Mouse (Mus musculus) frontal cortex, postnatal 14 days (tissue): Measurements from ENCODE around the gene Gm49027.
"Not testable (repeated sequence)": the region's sequence is repeated elsewhere in the genome, so short reads cannot be mapped to it uniquely, and the experiment has no call there.

Source experiments
- DNase-seq, 2 experiments: peaks; one replicate each; pipeline ENCODE4 v3.0.0; 2022; ENCODE audit warnings: low spot score in 2 of 2

Gene Gm49027

GRCm38 (mm10) chr5:123525281-123525680 is at the start of gene Gm49027:
Gm49027 (minus strand) TSS chr5:123525488.
- no peak for DNase-seq

GRCm38 (mm10) chr5:123573362-123573761 is 48.1 kb upstream of the Gm49027 start:
- DNase-seq = no peak

GRCm38 (mm10) chr5:123572357-123573186 is 47.3 kb upstream of the Gm49027 start, which contains the start of gene Vps33a:
Vps33a (minus strand) TSS chr5:123573038.
- DNase-seq = peak; percentile 95 to 99

- no peak for DNase-seq
Observed at GRCm38 (mm10) chr5:123561128-123561527, 35.8 kb upstream of the Gm49027 start.

- no peak for DNase-seq
Observed at GRCm38 (mm10) chr5:123559588-123559987, 34.3 kb upstream of the Gm49027 start.

GRCm38 (mm10) chr5:123556451-123556850 is 31.2 kb upstream of the Gm49027 start:
- peak in 1 of 2 experiments; percentile 40 for DNase-seq

GRCm38 (mm10) chr5:123555693-123556092 is 30.4 kb upstream of the Gm49027 start:
- DNase-seq = peak in 1 of 2 experiments; percentile 1

- no peak for DNase-seq
Observed at GRCm38 (mm10) chr5:123533801-123534200, 8.5 kb upstream of the Gm49027 start.

- DNase-seq = peak in 1 of 2 experiments; percentile 2
Observed at GRCm38 (mm10) chr5:123530056-123530455, 4.8 kb upstream of the Gm49027 start.

GRCm38 (mm10) chr5:123528641-123529040 is 3.4 kb upstream of the Gm49027 start:
- peak in 1 of 2 experiments; percentile 3 for DNase-seq

GRCm38 (mm10) chr5:123525916-123526495 is 718 bp upstream of the Gm49027 start:
- DNase-seq = no peak

GRCm38 (mm10) chr5:123524393-123524750 is 916 bp downstream of the Gm49027 start:
- DNase-seq = no peak

- peak; percentile 96 to 98 for DNase-seq
Observed at GRCm38 (mm10) chr5:123523692-123524392, 1.4 kb downstream of the Gm49027 start, which contains the start of gene Diablo. Diablo (minus strand) TSS chr5:123524176.

- no peak for DNase-seq
Observed at GRCm38 (mm10) chr5:123522166-123522565, 3.1 kb downstream of the Gm49027 start.

- no peak for DNase-seq
Observed at GRCm38 (mm10) chr5:123521621-123522020, 3.7 kb downstream of the Gm49027 start.

GRCm38 (mm10) chr5:123520666-123521065 is 4.6 kb downstream of the Gm49027 start:
- no peak for DNase-seq

GRCm38 (mm10) chr5:123514871-123515270 is 10.4 kb downstream of the Gm49027 start:
- DNase-seq = no peak

- no peak for DNase-seq
Observed at GRCm38 (mm10) chr5:123512102-123512501, 13.2 kb downstream of the Gm49027 start.

- not testable (repeated sequence) for DNase-seq
Observed at GRCm38 (mm10) chr5:123511426-123511825, 13.9 kb downstream of the Gm49027 start.

- no peak for DNase-seq
Observed at GRCm38 (mm10) chr5:123510160-123510559, 15.1 kb downstream of the Gm49027 start, which contains the start of gene B3gnt4. B3gnt4 (plus strand) TSS chr5:123510460.

GRCm38 (mm10) chr5:123508921-123509320 is 16.4 kb downstream of the Gm49027 start:
- DNase-seq = no peak
